Mouse (Mus musculus): ENCODE data around the gene Apobec3. TPM values are rescaled to one million over a fixed set of nuclear protein-coding genes. Genes with fewer than 3 reads are reported as not detected.

Gene Apobec3
- polyA plus RNA-seq, 1 experiment from 2014 or later: 6.9 TPM

DNA sequence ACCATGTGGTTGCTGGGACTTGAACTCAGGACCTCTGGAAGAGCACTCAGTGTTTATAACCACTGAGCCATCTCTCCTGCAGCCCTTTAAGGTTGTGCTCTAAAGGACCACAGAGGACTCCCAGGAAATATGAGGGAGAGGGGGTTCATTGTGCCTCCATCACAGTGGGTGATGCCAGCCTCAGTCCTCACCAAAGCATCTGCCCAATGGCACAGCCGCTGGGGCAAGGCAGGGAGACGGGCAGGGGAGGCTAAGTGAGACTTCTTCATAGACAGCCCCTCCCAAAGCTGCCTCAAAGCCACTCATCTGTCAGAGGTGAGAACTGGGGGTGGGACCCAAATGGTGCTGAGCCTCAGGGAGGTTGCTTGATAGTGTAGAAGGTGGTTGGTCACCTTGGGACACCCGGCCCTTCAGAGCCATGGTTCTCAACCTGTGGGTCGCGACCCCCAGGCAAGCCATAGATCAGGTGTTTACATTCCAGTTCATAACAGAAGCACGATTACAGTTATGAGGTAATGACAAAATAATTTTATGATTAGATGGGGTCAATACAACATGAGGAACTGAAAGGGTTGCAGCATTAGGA lies 22.4 kb downstream of the Apobec3 start:
- ATAC-seq (ENCODE audit: low FRiP score, low read depth): no peak
- Histone ChIP-seq H3K36me3 (0 out of 2 replicates have a peak, but pooled peaks cover 4% of the 10 kb centered on the region), H3K27ac (replicated peaks) (no peak overlapping the region), H3K9me3 (no peaks in the 10 kb centered on the region), H3K4me2 (replicated peaks) (no peak overlapping the region), H3K4me3 (no peak overlapping the region), H3K27me3 (no peaks in the 10 kb centered on the region), H3K9ac (replicated peaks) (no peak overlapping the region), H3K4me1 (no peaks in the 10 kb centered on the region)
- 90% methylated on average over 6 of the region's 6 CpGs for WGBS

DNA sequence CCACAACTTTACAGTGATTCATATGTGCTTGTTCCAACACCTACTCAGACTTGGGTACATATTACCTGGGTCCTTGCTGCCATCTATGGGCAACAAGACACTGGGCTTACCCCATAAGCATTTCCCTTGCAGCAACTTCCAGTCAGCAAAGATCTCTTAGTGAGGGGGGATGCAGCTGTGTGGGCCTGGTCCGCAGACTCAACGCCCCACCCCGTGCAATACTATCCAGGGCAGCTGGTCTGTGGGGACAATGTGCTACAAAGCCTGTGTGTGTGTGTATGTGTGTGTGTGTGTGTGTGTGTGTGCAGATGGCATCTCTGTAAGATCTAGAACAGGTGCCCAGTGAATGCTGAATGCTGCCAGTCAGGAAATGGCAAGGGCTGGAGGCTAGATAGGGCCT lies 22.9 kb downstream of the Apobec3 start:
- Histone ChIP-seq H3K9me3 (no peaks in the 10 kb centered on the region), H3K36me3 (0 out of 2 replicates have a peak, but pooled peaks cover 4% of the 10 kb centered on the region), H3K4me2 (replicated peaks) (no peak overlapping the region), H3K9ac (replicated peaks) (no peak overlapping the region), H3K27ac (replicated peaks) (no peak overlapping the region), H3K4me1 (no peaks in the 10 kb centered on the region), H3K4me3 (no peak overlapping the region), H3K27me3 (no peaks in the 10 kb centered on the region)
- no peak for ATAC-seq (ENCODE audit: low FRiP score, low read depth)
- WGBS: 85% methylated on average over 3 of the region's 3 CpGs

DNA sequence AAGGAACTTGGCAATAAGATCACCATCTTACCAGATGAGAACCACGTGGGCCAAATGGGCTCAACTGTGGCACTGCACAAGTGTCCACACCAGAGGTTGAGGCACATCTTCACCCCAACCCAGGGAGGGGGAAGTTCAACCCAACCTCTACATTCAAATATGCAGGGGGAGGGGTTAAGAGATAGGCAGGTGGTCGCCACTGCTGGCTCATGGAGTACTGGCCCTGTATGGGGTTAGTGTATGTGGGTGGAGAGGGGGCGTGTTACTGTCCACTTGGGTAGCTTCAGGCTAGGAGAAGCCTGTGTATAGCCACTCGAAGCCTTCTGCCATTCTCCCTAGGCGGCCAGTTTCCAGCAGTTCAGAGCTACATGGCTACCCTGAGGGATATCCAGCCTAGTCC lies 24.7 kb downstream of the Apobec3 start:
- H3K9ac ChIP-seq (replicated peaks): no peak overlapping the region
- no peaks in the 10 kb centered on the region for H3K9me3 ChIP-seq
- H3K27me3 ChIP-seq: no peaks in the 10 kb centered on the region
- WGBS: 75% methylated on average over 5 of the region's 5 CpGs
- H3K36me3 ChIP-seq: 0 out of 2 replicates have a peak, but pooled peaks cover 4% of the 10 kb centered on the region
- no peak overlapping the region for H3K4me3 ChIP-seq
- no peak overlapping the region for H3K27ac ChIP-seq (replicated peaks)
- H3K4me1 ChIP-seq: no peaks in the 10 kb centered on the region
- ATAC-seq (ENCODE audit: low FRiP score, low read depth): no peak
- no peak overlapping the region for H3K4me2 ChIP-seq (replicated peaks)

DNA sequence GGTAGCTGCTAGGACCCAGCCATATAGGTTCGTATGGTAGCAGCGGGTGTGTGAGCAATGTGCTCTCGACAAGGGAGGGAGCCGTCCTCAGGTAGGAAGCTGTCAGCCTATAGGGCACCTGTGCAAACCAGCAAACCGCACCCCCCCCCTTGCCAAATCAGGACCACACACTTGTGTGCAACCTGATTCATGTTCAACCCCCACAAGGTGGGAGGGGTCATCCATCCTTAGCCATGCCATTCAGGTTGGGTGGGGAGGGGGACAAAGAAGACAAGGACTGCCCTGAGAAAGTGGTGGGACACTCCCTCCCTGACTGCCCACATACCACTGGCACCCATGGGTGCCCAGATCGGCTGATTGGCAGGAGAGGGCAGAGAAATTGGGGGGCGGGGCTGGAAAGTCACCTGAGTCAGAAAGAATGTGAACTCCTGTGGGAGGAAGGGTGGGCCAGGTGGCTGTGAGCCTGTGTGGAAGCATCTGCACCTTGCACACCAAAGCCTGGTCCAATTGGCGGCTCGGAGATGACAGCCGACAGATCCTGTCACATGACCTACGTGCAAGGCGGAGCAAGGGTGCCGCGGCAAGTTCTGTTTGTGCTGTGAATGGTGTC lies 25.8 kb downstream of the Apobec3 start:
- H3K9me3 ChIP-seq: no peaks in the 10 kb centered on the region
- 92% methylated on average over 14 of the region's 14 CpGs for WGBS
- H3K9ac ChIP-seq (replicated peaks): no peak overlapping the region
- peaks cover 9% of the 10 kb centered on the region for H3K36me3 ChIP-seq
- no peaks in the 10 kb centered on the region for H3K27me3 ChIP-seq
- no peaks in the 10 kb centered on the region for H3K4me1 ChIP-seq
- no peak for ATAC-seq (ENCODE audit: low FRiP score, low read depth)
- no peak overlapping the region for H3K4me2 ChIP-seq (replicated peaks)
- H3K27ac ChIP-seq (replicated peaks): no peak overlapping the region
- no peak overlapping the region for H3K4me3 ChIP-seq

DNA sequence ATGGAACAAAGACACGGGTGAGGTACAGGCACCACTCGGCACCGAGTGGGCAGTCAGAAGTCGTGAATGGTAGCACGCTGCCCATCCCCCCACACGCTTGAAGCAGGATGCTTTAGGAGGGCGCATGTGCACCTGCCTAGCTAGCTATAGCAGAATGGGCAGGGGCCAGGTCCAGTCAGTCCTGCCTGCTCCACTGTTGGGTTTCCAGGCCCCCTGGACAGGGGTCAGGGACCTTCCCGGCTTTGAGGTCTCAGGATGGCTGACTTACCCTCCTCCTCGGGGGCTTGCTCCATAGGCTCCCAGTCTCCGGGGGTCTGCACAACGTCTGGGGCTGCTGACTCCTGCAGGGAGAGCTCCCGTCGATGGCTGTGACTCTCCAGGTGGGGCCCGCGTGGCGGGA lies 27.0 kb downstream of the Apobec3 start:
- Histone ChIP-seq H3K27me3 (no peaks in the 10 kb centered on the region), H3K4me3 (no peak overlapping the region), H3K27ac (replicated peaks) (no peak overlapping the region), H3K4me2 (replicated peaks) (no peak overlapping the region), H3K9me3 (no peaks in the 10 kb centered on the region), H3K36me3 (peaks cover 11% of the 10 kb centered on the region), H3K9ac (replicated peaks) (no peak overlapping the region), H3K4me1 (no peaks in the 10 kb centered on the region)
- WGBS: 91% methylated on average over 16 of the region's 16 CpGs
- no peak for ATAC-seq (ENCODE audit: low FRiP score, low read depth)

DNA sequence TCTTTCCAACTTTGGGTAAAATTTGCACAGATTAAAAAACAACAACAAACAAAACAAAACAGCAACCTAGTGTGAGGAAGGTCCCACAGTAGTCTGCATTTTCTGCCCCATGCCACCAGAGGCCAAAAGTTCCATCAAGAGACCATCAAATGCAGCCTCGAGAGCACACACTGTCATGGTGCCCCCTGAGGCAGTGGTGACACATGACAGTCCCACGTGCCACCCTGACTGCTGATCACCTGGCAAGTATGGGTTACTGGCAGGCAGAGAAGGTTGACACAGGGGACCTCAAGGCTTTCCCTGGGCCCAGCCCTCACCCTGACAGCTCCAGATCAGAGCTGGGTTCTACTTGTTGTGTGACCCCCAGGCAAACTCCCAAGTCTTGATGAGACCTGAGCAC lies 28.3 kb downstream of the Apobec3 start:
- WGBS: 54% methylated on average over 2 of the region's 2 CpGs
- H3K27ac ChIP-seq (replicated peaks): no peak overlapping the region
- H3K4me1 ChIP-seq: no peaks in the 10 kb centered on the region
- H3K4me3 ChIP-seq: no peak overlapping the region
- no peak for ATAC-seq (ENCODE audit: low FRiP score, low read depth)
- H3K27me3 ChIP-seq: no peaks in the 10 kb centered on the region
- H3K4me2 ChIP-seq (replicated peaks): no peak overlapping the region
- no peaks in the 10 kb centered on the region for H3K9me3 ChIP-seq
- H3K9ac ChIP-seq (replicated peaks): no peak overlapping the region
- peaks cover 11% of the 10 kb centered on the region for H3K36me3 ChIP-seq

DNA sequence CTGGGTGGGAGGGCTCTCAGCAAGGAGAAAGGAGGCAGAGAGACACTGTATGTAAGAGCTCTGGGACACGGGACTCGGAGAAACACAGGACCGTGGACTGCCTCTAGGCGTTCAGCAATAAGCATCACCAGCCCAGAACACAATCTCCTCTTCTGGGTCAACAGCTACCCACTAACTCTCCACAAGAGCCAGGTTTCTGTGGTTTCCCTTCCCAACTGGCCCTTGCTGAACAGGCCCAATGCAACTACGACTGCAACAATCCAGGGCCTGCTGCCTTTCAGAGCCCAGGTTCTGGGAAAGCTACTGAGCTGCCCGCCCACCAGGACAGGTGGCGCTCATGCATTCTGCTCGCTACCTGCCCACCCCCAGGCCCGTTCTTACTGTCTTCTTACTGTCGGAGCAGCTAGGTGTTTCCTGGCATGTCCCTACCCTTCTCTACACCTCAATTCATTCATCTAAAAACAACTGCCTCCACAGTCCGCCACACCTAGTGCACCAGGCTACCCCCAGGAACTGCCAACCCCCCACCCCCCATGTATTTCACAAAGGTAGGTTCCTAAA lies 35.5 kb downstream of the Apobec3 start:
- 78% methylated on average over 11 of the region's 11 CpGs for WGBS
- peak overlapping the region; percentile 49; the same call in 1 of the 2 replicates for H3K9ac ChIP-seq (replicated peaks)

DNA sequence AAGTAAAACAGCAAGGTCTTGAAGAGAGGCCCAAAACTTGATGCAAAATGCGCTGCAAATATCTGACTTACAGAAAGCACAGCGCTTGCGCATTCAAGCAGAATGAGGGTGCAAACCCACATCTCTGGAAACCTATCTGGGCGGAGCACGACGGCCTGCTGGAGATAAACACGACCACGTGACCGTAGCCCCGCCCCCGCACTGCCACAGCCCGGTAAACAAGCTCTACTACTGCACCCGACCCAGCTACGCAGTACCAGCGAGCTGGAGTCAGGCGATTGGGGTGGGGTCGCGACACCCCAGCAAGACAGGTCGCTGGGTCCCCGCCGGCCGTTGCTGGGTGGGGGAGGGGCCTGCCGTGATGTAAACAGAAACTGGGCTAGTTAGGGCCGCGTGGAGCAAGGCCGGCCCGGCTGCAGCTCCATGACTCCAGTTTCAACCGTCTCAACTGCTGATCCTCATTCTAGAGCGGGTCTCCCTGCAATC lies 36.2 kb downstream of the Apobec3 start:
- no peaks in the 10 kb centered on the region for H3K9me3 ChIP-seq
- peak overlapping the region; percentile 70 for H3K4me2 ChIP-seq (replicated peaks)
- H3K4me3 ChIP-seq: peak overlapping the region; percentile 50
- under 1% methylated on average over 29 of the region's 29 CpGs for WGBS
- peak overlapping the region; percentile 49 for H3K9ac ChIP-seq (replicated peaks)
- H3K36me3 ChIP-seq: no peaks in the 10 kb centered on the region
- H3K27me3 ChIP-seq: peaks cover 34% of the 10 kb centered on the region
- H3K27ac ChIP-seq (replicated peaks): no peak overlapping the region
- peaks cover 20% of the 10 kb centered on the region for H3K4me1 ChIP-seq
- peak; percentile 77 for ATAC-seq (ENCODE audit: low FRiP score, low read depth)

More for the DNA sequence above, 35.5 kb downstream of the Apobec3 start:
- peaks cover 4% of the 10 kb centered on the region for H3K36me3 ChIP-seq
- peak overlapping the region; percentile 50 for H3K4me3 ChIP-seq
- peaks cover 28% of the 10 kb centered on the region for H3K27me3 ChIP-seq
- ATAC-seq (ENCODE audit: low FRiP score, low read depth): no peak
- peak overlapping the region; percentile 70 for H3K4me2 ChIP-seq (replicated peaks)
- H3K9me3 ChIP-seq: no peaks in the 10 kb centered on the region
- H3K27ac ChIP-seq (replicated peaks): peak overlapping the region; percentile 1; the same call in 1 of the 2 replicates
- H3K4me1 ChIP-seq: peaks cover 14% of the 10 kb centered on the region

DNA sequence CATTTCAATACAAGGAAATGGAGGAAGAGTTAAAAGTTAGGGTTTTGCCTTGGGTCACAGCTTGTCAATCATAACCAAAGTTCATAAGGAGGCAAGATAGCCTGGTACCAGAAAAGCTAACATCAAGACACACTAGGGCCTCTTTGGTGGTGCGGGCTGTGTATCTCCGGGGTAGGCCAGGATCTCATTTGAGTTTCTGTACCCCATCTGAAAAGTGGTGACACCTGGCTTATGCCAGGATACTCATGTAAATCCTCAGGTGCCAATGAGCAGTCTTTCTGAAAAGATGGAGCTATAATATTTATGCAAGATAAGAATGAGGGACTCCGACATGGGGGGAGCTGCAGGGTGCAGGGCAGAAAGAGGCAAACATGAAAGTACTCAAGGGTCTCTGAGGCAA lies 36.9 kb downstream of the Apobec3 start:
- H3K4me3 ChIP-seq: peak overlapping the region; percentile 50; the same call in 1 of the 2 replicates
- no peak overlapping the region for H3K27ac ChIP-seq (replicated peaks)
- H3K27me3 ChIP-seq: peaks cover 40% of the 10 kb centered on the region
- ATAC-seq (ENCODE audit: low FRiP score, low read depth): no peak
- H3K4me2 ChIP-seq (replicated peaks): peak overlapping the region; percentile 70
- H3K9ac ChIP-seq (replicated peaks): no peak overlapping the region
- 90% methylated on average over 3 of the region's 3 CpGs for WGBS
- no peaks in the 10 kb centered on the region for H3K9me3 ChIP-seq
- peaks cover 25% of the 10 kb centered on the region for H3K4me1 ChIP-seq
- H3K36me3 ChIP-seq: no peaks in the 10 kb centered on the region

DNA sequence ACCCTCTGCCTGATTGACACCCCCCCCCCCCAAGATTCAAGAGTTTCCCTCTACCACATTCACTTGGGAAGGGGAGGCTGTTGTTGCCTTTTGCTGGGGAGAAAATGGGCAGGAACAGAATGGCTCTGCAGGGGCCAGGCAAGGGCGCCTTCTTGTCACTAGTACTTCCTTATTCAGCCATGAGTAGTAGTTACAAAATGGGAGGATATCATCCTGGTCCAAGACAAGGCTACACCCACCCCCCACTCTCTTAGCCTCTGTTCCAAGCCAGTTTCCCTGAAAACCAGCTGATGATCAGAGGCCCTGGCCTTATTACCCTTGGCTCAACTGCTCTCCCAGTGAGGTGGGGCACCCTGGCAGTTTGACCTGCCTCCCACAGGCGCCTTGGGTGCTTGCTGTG lies 37.3 kb downstream of the Apobec3 start:
- Histone ChIP-seq H3K4me1 (peaks cover 29% of the 10 kb centered on the region), H3K27ac (replicated peaks) (no peak overlapping the region), H3K9me3 (no peaks in the 10 kb centered on the region), H3K4me3 (no peak overlapping the region), H3K4me2 (replicated peaks) (no peak overlapping the region), H3K36me3 (no peaks in the 10 kb centered on the region), H3K9ac (replicated peaks) (no peak overlapping the region), H3K27me3 (peaks cover 44% of the 10 kb centered on the region)
- no peak for ATAC-seq (ENCODE audit: low FRiP score, low read depth)
- 88% methylated on average over 2 of the region's 2 CpGs for WGBS

DNA sequence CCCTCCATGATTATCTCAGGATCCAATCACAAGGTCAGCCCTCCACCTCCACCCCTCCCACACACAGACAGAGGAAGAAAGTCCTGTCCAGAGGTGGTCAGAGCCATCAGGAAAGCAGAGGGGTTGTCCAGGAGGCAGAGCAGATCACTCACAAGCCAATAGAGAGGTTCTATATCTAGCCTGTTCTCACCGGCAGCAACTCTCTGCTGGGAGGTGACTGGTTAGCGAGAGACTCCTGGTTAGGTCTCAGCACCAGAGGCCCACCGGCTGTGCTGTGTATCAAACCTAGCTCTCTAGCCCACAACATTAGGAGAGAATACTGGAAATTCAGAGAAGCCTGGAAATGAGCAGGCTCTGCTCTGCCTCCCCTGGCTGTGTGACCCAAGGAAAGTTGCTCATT lies 38.3 kb downstream of the Apobec3 start:
- 84% methylated on average over 3 of the region's 3 CpGs for WGBS

DNA sequence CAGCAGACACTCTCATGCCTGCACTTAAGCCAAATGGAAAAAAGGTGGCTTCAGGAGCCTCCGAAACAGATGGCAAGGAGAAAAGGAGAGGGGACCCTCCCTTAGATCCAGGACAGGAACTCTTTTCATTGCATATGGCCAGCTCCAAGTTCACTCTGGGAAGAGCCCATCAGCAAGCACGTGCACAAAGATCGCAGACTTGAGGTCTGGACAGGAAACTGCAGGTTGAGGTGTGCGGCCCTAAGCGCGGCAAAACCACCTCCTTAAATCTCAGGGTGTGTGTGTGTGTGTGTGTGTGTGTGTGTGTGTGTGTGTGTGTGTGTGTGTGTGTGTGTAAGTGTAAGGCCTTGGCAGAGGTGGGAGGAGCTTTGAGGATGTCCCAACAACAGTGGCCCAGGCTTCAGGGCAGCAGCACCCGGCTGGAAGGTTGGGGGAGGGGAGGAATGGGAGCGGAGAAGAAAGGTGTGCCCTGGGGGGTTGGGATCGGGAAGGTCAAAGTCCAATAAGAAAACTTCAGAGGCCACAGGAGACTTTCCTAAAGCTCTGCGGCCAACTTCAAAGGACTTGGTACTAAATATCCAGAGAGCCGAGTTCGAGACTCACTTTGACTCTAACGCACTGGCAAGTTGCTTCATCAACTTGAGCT lies 40.2 kb downstream of the Apobec3 start:
- H3K4me3 ChIP-seq: peak overlapping the region; percentile 67
- H3K27ac ChIP-seq (replicated peaks): 0 out of 2 replicates have a peak overlapping the region, but pooled peaks have one; percentile 30
- H3K36me3 ChIP-seq: no peaks in the 10 kb centered on the region
- peaks cover 43% of the 10 kb centered on the region for H3K4me1 ChIP-seq
- ATAC-seq (ENCODE audit: low FRiP score, low read depth): no peak
- H3K4me2 ChIP-seq (replicated peaks): peak overlapping the region; percentile 83
- 21% methylated on average over 13 of the region's 13 CpGs for WGBS
- H3K9ac ChIP-seq (replicated peaks): no peak overlapping the region
- peaks cover 45% of the 10 kb centered on the region for H3K27me3 ChIP-seq
- no peaks in the 10 kb centered on the region for H3K9me3 ChIP-seq

More for the DNA sequence above, 38.3 kb downstream of the Apobec3 start:
- Histone ChIP-seq H3K4me3 (no peak overlapping the region), H3K27me3 (peaks cover 45% of the 10 kb centered on the region), H3K36me3 (no peaks in the 10 kb centered on the region), H3K4me1 (peaks cover 39% of the 10 kb centered on the region), H3K9ac (replicated peaks) (no peak overlapping the region), H3K27ac (replicated peaks) (no peak overlapping the region), H3K9me3 (no peaks in the 10 kb centered on the region), H3K4me2 (replicated peaks) (no peak overlapping the region)
- ATAC-seq (ENCODE audit: low FRiP score, low read depth): no peak
